9 mouse cellular contexts compared by ENCODE assay signal in the genomic region with DNA sequence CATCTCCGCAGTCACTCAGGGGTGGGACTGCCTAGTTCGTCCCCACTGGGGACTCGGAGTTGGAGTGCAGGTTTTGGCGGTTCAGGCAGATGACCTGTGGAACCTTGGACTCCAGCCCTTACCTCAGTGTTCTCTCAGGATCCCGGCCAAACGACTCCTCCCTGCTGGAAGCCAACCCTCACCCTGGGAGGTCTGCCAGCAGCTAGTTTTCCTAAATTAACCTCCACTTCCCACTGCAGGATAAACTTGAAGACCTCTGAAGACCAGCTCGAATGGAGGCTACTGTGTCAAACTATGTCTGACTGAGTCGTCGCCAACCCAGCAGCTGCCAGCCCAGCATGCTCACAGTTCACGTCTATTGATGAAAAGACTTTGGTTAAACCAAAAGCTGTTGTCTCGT.
DNase-seq lines count a peak whose midpoint lies in the region; ATAC-seq and TF ChIP-seq lines count a peak whose summit lies in the region.
"Had no signal": no experiment of that assay in that cellular context is flagged by ENCODE, and none has a peak within 500 bp of the region (broad histone marks: within the 10 kb centered on the region; RNA-seq: fewer than 3 reads in every experiment).

No protein-coding gene starts in this region.

- no peaks in the 10 kb centered on the region for H3K27me3 ChIP-seq in heart, embryonic 11.5 days (ENCODE audit: control insufficient read depth, insufficient read depth, low read length)
- no peaks in the 10 kb centered on the region for H3K27me3 ChIP-seq in cerebellum, adult 2 months (ENCODE audit: control insufficient read depth, insufficient read depth, low read length)

- ATAC-seq in heart, embryonic 11.5 days (replicated peaks; ENCODE audit: insufficient number of reproducible peaks, low FRiP score, low TSS enrichment): no peak

- no peaks in the 10 kb centered on the region for H3K9me3 ChIP-seq in heart, embryonic 11.5 days (replicated peaks; ENCODE audit: control insufficient read depth, low read length)

- no peak for TF ChIP-seq POLR2A in cerebellum, adult 2 months (IDR thresholded peaks at IDR 0.05; ENCODE audit: borderline replicate concordance, insufficient read depth, low read length)

- 54% methylated on average over 11 of the region's 11 CpGs for WGBS in heart, embryonic 11.5 days (ENCODE audit: insufficient replicate concordance)
- 8% methylated on average over 11 of the region's 11 CpGs for WGBS in cerebellum, adult 2 months

- no peak overlapping the region for H3K4me2 ChIP-seq in heart, embryonic 11.5 days

- no peaks in the 10 kb centered on the region for H3K36me3 ChIP-seq in heart, embryonic 11.5 days (ENCODE audit: control insufficient read depth, insufficient read depth, low read length)

- intact Hi-C loops in heart, postnatal 10 days (cut with DNase I): no loop called here

- TF ChIP-seq CTCF in cerebellum, adult 2 months (IDR thresholded peaks at IDR 0.05; ENCODE audit: borderline replicate concordance, insufficient read depth, low read depth, low read length): no peak

- H3K9ac ChIP-seq in heart, embryonic 11.5 days (ENCODE audit: low read depth, low read length): no peak overlapping the region

- peak; percentile 90 to 92 for DNase-seq in heart, adult 18-20 months
- peak; percentile 78 to 80 for DNase-seq in cerebellum, adult 2 months
- peak; percentile 85 to 91 for DNase-seq in heart, postnatal 10 days
- peak; percentile 36 for DNase-seq in lung, postnatal 25 days (ENCODE audit: low spot score)
- no peak for DNase-seq in yolk sac, embryonic 10.5 days (ENCODE audit: low spot score)
- no peak for DNase-seq in layer of hippocampus, adult 9-10 months (ENCODE audit: low spot score)
- no peak for DNase-seq in layer of hippocampus, postnatal 36 days

- H3K27ac ChIP-seq in heart, embryonic 11.5 days (ENCODE audit: low read depth, low read length): no peak overlapping the region
- no peak overlapping the region for H3K27ac ChIP-seq in cerebellum, adult 2 months (ENCODE audit: insufficient read depth, low read length)

- no peaks in the 10 kb centered on the region for H3K4me1 ChIP-seq in heart, embryonic 11.5 days (ENCODE audit: control insufficient read depth, insufficient read depth, low read length)
- peaks cover 9% of the 10 kb centered on the region for H3K4me1 ChIP-seq in cerebellum, adult 2 months (ENCODE audit: control insufficient read depth, insufficient read depth, low read length)

- no peak overlapping the region for H3K4me3 ChIP-seq in heart, embryonic 11.5 days (ENCODE audit: low read depth, low read length)
- H3K4me3 ChIP-seq in cerebellum, adult 2 months (replicated peaks; ENCODE audit: insufficient read depth, low read depth, low read length): no peak overlapping the region
- H3K4me3 ChIP-seq: myocyte had no signal

Comparison
In these comparisons a context has a peak if more than half of its experiments do, and no peak if none do; other contexts are left out.
1. DNase-seq: peak in heart, adult 18-20 months (2 of 2), cerebellum, adult 2 months (2 of 2), heart, postnatal 10 days (2 of 2) and lung, postnatal 25 days (single experiment); none in yolk sac, embryonic 10.5 days (single experiment), layer of hippocampus, adult 9-10 months (single experiment) and layer of hippocampus, postnatal 36 days (0 of 2).